Mouse (Mus musculus): Measurements from ENCODE around the gene Bloc1s6. TPM values are rescaled to one million over a fixed set of nuclear protein-coding genes. Genes with fewer than 3 reads are reported as not detected.

The Bloc1s6 gene
- polyA plus RNA-seq, 1 experiment, result 16.0 TPM

- Histone ChIP-seq H3K4me3 (no peak overlapping the region), H3K79me2 (ENCODE audit: control insufficient read depth, insufficient read depth) (no peaks in the 10 kb centered on the region), H3K4me2 (ENCODE audit: low read depth) (no peak overlapping the region), H3ac (ENCODE audit: control insufficient read depth, insufficient read length) (no peak overlapping the region), H3K27me3 (ENCODE audit: control insufficient read depth, insufficient read depth, insufficient read length) (no peaks in the 10 kb centered on the region), H3K36me3 (ENCODE audit: control insufficient read depth, insufficient read depth) (no peaks in the 10 kb centered on the region)
- no peak for TF ChIP-seq MAX (IDR thresholded peaks at IDR 0.05; ENCODE audit: low read depth)
- TF ChIP-seq CEBPB (IDR thresholded peaks at IDR 0.05; ENCODE audit: insufficient read depth, poor library complexity, severe bottlenecking), result no peak
- no peak for TF ChIP-seq TCF3 (IDR thresholded peaks at IDR 0.05; ENCODE audit: insufficient read length, low read depth)
- TF ChIP-seq REST (IDR thresholded peaks at IDR 0.05; ENCODE audit: insufficient read depth, insufficient read length), result no peak
- TF ChIP-seq POLR2A (IDR thresholded peaks at IDR 0.05; ENCODE audit: insufficient read length, low read depth), result no peak
- no peak for TF ChIP-seq POLR2AphosphoS2 (IDR thresholded peaks at IDR 0.05; ENCODE audit: insufficient read length, low read depth)
- no peak for TF ChIP-seq SRF (IDR thresholded peaks at IDR 0.05; ENCODE audit: control insufficient read depth, insufficient read length, low read depth)
- no peak for TF ChIP-seq MYOD1 (IDR thresholded peaks at IDR 0.05; ENCODE audit: control insufficient read depth in 1 of 3, insufficient read length in 2 of 3, low read depth in 2 of 3)
- no peak for TF ChIP-seq E2F4 (IDR thresholded peaks at IDR 0.05; ENCODE audit: insufficient read depth)
- no peak for TF ChIP-seq TCF12 (IDR thresholded peaks at IDR 0.05; ENCODE audit: insufficient read depth, poor library complexity, severe bottlenecking)
- no peak for TF ChIP-seq MYOG (IDR thresholded peaks at IDR 0.05; ENCODE audit: control insufficient read depth in 1 of 3, insufficient read depth in 1 of 3, insufficient read length in 2 of 3, low read depth in 2 of 3)
- no peak for TF ChIP-seq USF1 (IDR thresholded peaks at IDR 0.05; ENCODE audit: low read depth)
These were observed 34.6 kb downstream of the Bloc1s6 start for GRCm38 (mm10) chr2:122772899-122773298.

- H3K79me2 ChIP-seq (ENCODE audit: control insufficient read depth, insufficient read depth), result no peaks in the 10 kb centered on the region
- H3K36me3 ChIP-seq (ENCODE audit: control insufficient read depth, insufficient read depth), result no peaks in the 10 kb centered on the region
- no peak overlapping the region for H3K4me3 ChIP-seq
- H3ac ChIP-seq (ENCODE audit: control insufficient read depth, insufficient read length), result no peak overlapping the region
- H3K4me2 ChIP-seq (ENCODE audit: low read depth), result no peak overlapping the region
- no peak for TF ChIP-seq MYOG (IDR thresholded peaks at IDR 0.05; ENCODE audit: control insufficient read depth in 1 of 3, insufficient read depth in 1 of 3, insufficient read length in 2 of 3, low read depth in 2 of 3)
- no peak for TF ChIP-seq TCF3 (IDR thresholded peaks at IDR 0.05; ENCODE audit: insufficient read length, low read depth)
- TF ChIP-seq E2F4 (IDR thresholded peaks at IDR 0.05; ENCODE audit: insufficient read depth), result no peak
- TF ChIP-seq MYOD1 (IDR thresholded peaks at IDR 0.05; ENCODE audit: control insufficient read depth in 1 of 3, insufficient read length in 2 of 3, low read depth in 2 of 3), result no peak
- TF ChIP-seq TCF12 (IDR thresholded peaks at IDR 0.05; ENCODE audit: insufficient read depth, poor library complexity, severe bottlenecking), result no peak
- TF ChIP-seq POLR2AphosphoS2 (IDR thresholded peaks at IDR 0.05; ENCODE audit: insufficient read length, low read depth), result no peak
- TF ChIP-seq SRF (IDR thresholded peaks at IDR 0.05; ENCODE audit: control insufficient read depth, insufficient read length, low read depth), result no peak
- TF ChIP-seq MAX (IDR thresholded peaks at IDR 0.05; ENCODE audit: low read depth), result no peak
- TF ChIP-seq REST (IDR thresholded peaks at IDR 0.05; ENCODE audit: insufficient read depth, insufficient read length), result no peak
- H3K27me3 ChIP-seq (ENCODE audit: control insufficient read depth, insufficient read depth, insufficient read length), result no peaks in the 10 kb centered on the region
These were observed 37.2 kb downstream of the Bloc1s6 start for GRCm38 (mm10) chr2:122775491-122775890.

GRCm38 (mm10) chr2:122776823-122777222 lies 38.5 kb downstream of the Bloc1s6 start:
- no peaks in the 10 kb centered on the region for H3K79me2 ChIP-seq (ENCODE audit: control insufficient read depth, insufficient read depth)
- TF ChIP-seq E2F4 (IDR thresholded peaks at IDR 0.05; ENCODE audit: insufficient read depth), result no peak
- H3ac ChIP-seq (ENCODE audit: control insufficient read depth, insufficient read length), result no peak overlapping the region
- no peak overlapping the region for H3K4me3 ChIP-seq
- H3K4me2 ChIP-seq (ENCODE audit: low read depth), result no peak overlapping the region
- no peaks in the 10 kb centered on the region for H3K36me3 ChIP-seq (ENCODE audit: control insufficient read depth, insufficient read depth)
- no peaks in the 10 kb centered on the region for H3K27me3 ChIP-seq (ENCODE audit: control insufficient read depth, insufficient read depth, insufficient read length)

- TF ChIP-seq MAX (IDR thresholded peaks at IDR 0.05; ENCODE audit: low read depth), result no peak
- no peak for TF ChIP-seq MYOD1 (IDR thresholded peaks at IDR 0.05; ENCODE audit: control insufficient read depth in 1 of 3, insufficient read length in 2 of 3, low read depth in 2 of 3)
- TF ChIP-seq CEBPB (IDR thresholded peaks at IDR 0.05; ENCODE audit: insufficient read depth, poor library complexity, severe bottlenecking), result no peak
- TF ChIP-seq REST (IDR thresholded peaks at IDR 0.05; ENCODE audit: insufficient read depth, insufficient read length), result no peak
- no peak for TF ChIP-seq USF1 (IDR thresholded peaks at IDR 0.05; ENCODE audit: low read depth)
- no peak for TF ChIP-seq POLR2A (IDR thresholded peaks at IDR 0.05; ENCODE audit: insufficient read length, low read depth)
- TF ChIP-seq POLR2AphosphoS2 (IDR thresholded peaks at IDR 0.05; ENCODE audit: insufficient read length, low read depth), result no peak
- TF ChIP-seq SRF (IDR thresholded peaks at IDR 0.05; ENCODE audit: control insufficient read depth, insufficient read length, low read depth), result no peak
- H3ac ChIP-seq (ENCODE audit: control insufficient read depth, insufficient read length), result no peak overlapping the region
- H3K4me2 ChIP-seq (ENCODE audit: low read depth), result no peak overlapping the region
- no peaks in the 10 kb centered on the region for H3K36me3 ChIP-seq (ENCODE audit: control insufficient read depth, insufficient read depth)
- no peak overlapping the region for H3K4me3 ChIP-seq
- H3K27me3 ChIP-seq (ENCODE audit: control insufficient read depth, insufficient read depth, insufficient read length), result no peaks in the 10 kb centered on the region
- no peaks in the 10 kb centered on the region for H3K79me2 ChIP-seq (ENCODE audit: control insufficient read depth, insufficient read depth)
These were observed 41.7 kb downstream of the Bloc1s6 start for GRCm38 (mm10) chr2:122779967-122780366.

GRCm38 (mm10) chr2:122780447-122780846 lies 42.1 kb downstream of the Bloc1s6 start:
- Histone ChIP-seq H3K27me3 (ENCODE audit: control insufficient read depth, insufficient read depth, insufficient read length) (no peaks in the 10 kb centered on the region), H3K79me2 (ENCODE audit: control insufficient read depth, insufficient read depth) (no peaks in the 10 kb centered on the region), H3K36me3 (ENCODE audit: control insufficient read depth, insufficient read depth) (no peaks in the 10 kb centered on the region), H3ac (ENCODE audit: control insufficient read depth, insufficient read length) (no peak overlapping the region), H3K4me3 (no peak overlapping the region), H3K4me2 (ENCODE audit: low read depth) (no peak overlapping the region)
- TF ChIP-seq CEBPB (IDR thresholded peaks at IDR 0.05; ENCODE audit: insufficient read depth, poor library complexity, severe bottlenecking), result no peak
- no peak for TF ChIP-seq POLR2AphosphoS2 (IDR thresholded peaks at IDR 0.05; ENCODE audit: insufficient read length, low read depth)
- TF ChIP-seq REST (IDR thresholded peaks at IDR 0.05; ENCODE audit: insufficient read depth, insufficient read length), result no peak
- no peak for TF ChIP-seq SRF (IDR thresholded peaks at IDR 0.05; ENCODE audit: control insufficient read depth, insufficient read length, low read depth)
- TF ChIP-seq E2F4 (IDR thresholded peaks at IDR 0.05; ENCODE audit: insufficient read depth), result no peak
- TF ChIP-seq TCF3 (IDR thresholded peaks at IDR 0.05; ENCODE audit: insufficient read length, low read depth), result no peak
- no peak for TF ChIP-seq POLR2A (IDR thresholded peaks at IDR 0.05; ENCODE audit: insufficient read length, low read depth)
- TF ChIP-seq TCF12 (IDR thresholded peaks at IDR 0.05; ENCODE audit: insufficient read depth, poor library complexity, severe bottlenecking), result no peak
- TF ChIP-seq MYOD1 (IDR thresholded peaks at IDR 0.05; ENCODE audit: control insufficient read depth in 1 of 3, insufficient read length in 2 of 3, low read depth in 2 of 3), result no peak
- TF ChIP-seq MYOG (IDR thresholded peaks at IDR 0.05; ENCODE audit: control insufficient read depth in 1 of 3, insufficient read depth in 1 of 3, insufficient read length in 2 of 3, low read depth in 2 of 3), result no peak
- no peak for TF ChIP-seq USF1 (IDR thresholded peaks at IDR 0.05; ENCODE audit: low read depth)
- no peak for TF ChIP-seq MAX (IDR thresholded peaks at IDR 0.05; ENCODE audit: low read depth)
